Mouse (Mus musculus): ENCODE measurements at regions not wholly inside any gene's neighbourhood (a gene's known extent, or its start where the extent isn't known, plus 50 kb on each side); places are given as distances from the start of the nearest gene placed in this dataset.

- ATAC-seq (ENCODE audit: low FRiP score, low read depth) (no peak), DNase-seq (ENCODE audit: low spot score) (no peak)
- no peak for TF ChIP-seq POLR2A (IDR thresholded peaks at IDR 0.05; ENCODE audit: borderline replicate concordance, extremely low read depth, insufficient read depth, insufficient read length)
- Histone ChIP-seq H3K36me3 (ENCODE audit: control insufficient read depth, insufficient read depth, low read length) (no peaks in the 10 kb centered on the region), H3K27me3 (ENCODE audit: control insufficient read depth, insufficient read depth, low read length) (no peaks in the 10 kb centered on the region), H3K4me2 (replicated peaks; ENCODE audit: low read depth, low read length, severe bottlenecking) (no peak overlapping the region), H3K9ac (ENCODE audit: low read depth, low read length, severe bottlenecking) (no peak overlapping the region), H3K4me1 (ENCODE audit: control insufficient read depth, insufficient read depth, low read length) (peaks cover 6% of the 10 kb centered on the region), H3K27ac (replicated peaks; ENCODE audit: low read depth, low read length) (no peak overlapping the region), H3K4me3 (replicated peaks; ENCODE audit: low read length) (no peak overlapping the region), H3K9me3 (ENCODE audit: control insufficient read depth, low read length) (no peaks in the 10 kb centered on the region)
These were observed 75.0 kb downstream of the Lbh start for GRCm38 (mm10) chr17:72993134-72993533.

- DNase-seq (ENCODE audit: low spot score) (no peak), ATAC-seq (ENCODE audit: low FRiP score, low read depth) (no peak)
- Histone ChIP-seq H3K4me3 (replicated peaks; ENCODE audit: low read length) (no peak overlapping the region), H3K27ac (replicated peaks; ENCODE audit: low read depth, low read length) (no peak overlapping the region), H3K27me3 (ENCODE audit: control insufficient read depth, insufficient read depth, low read length) (no peaks in the 10 kb centered on the region), H3K36me3 (ENCODE audit: control insufficient read depth, insufficient read depth, low read length) (no peaks in the 10 kb centered on the region), H3K9ac (ENCODE audit: low read depth, low read length, severe bottlenecking) (no peak overlapping the region), H3K4me1 (ENCODE audit: control insufficient read depth, insufficient read depth, low read length) (peaks cover 6% of the 10 kb centered on the region), H3K4me2 (replicated peaks; ENCODE audit: low read depth, low read length, severe bottlenecking) (no peak overlapping the region), H3K9me3 (ENCODE audit: control insufficient read depth, low read length) (no peaks in the 10 kb centered on the region)
- no peak for TF ChIP-seq POLR2A (IDR thresholded peaks at IDR 0.05; ENCODE audit: borderline replicate concordance, extremely low read depth, insufficient read depth, insufficient read length)
- 53% methylated on average over 7 of the region's 7 CpGs for WGBS
These were observed 75.5 kb downstream of the Lbh start for GRCm38 (mm10) chr17:72993626-72994025.

GRCm38 (mm10) chr17:72996539-72996938, 78.4 kb downstream of the Lbh start:
- DNase-seq (ENCODE audit: low spot score) = no peak
- Histone ChIP-seq H3K4me1 (ENCODE audit: control insufficient read depth, insufficient read depth, low read length) (peaks cover 6% of the 10 kb centered on the region; the same call in 1 of the 2 replicates), H3K27me3 (ENCODE audit: control insufficient read depth, insufficient read depth, low read length) (no peaks in the 10 kb centered on the region), H3K4me3 (replicated peaks; ENCODE audit: low read length) (no peak overlapping the region), H3K9me3 (ENCODE audit: control insufficient read depth, low read length) (no peaks in the 10 kb centered on the region), H3K9ac (ENCODE audit: low read depth, low read length, severe bottlenecking) (no peak overlapping the region), H3K4me2 (replicated peaks; ENCODE audit: low read depth, low read length, severe bottlenecking) (no peak overlapping the region), H3K27ac (replicated peaks; ENCODE audit: low read depth, low read length) (no peak overlapping the region), H3K36me3 (ENCODE audit: control insufficient read depth, insufficient read depth, low read length) (no peaks in the 10 kb centered on the region)
- no peak for ATAC-seq (ENCODE audit: low FRiP score, low read depth)
- TF ChIP-seq POLR2A (IDR thresholded peaks at IDR 0.05; ENCODE audit: borderline replicate concordance, extremely low read depth, insufficient read depth, insufficient read length) = no peak
- WGBS = 57% methylated on average over 7 of the region's 7 CpGs

- Histone ChIP-seq H3K9ac (ENCODE audit: low read depth, low read length, severe bottlenecking) (peak overlapping the region; percentile 21; the same call in 1 of the 2 replicates), H3K4me3 (replicated peaks; ENCODE audit: low read length) (no peak overlapping the region), H3K9me3 (ENCODE audit: control insufficient read depth, low read length) (no peaks in the 10 kb centered on the region), H3K27me3 (ENCODE audit: control insufficient read depth, insufficient read depth, low read length) (no peaks in the 10 kb centered on the region), H3K4me2 (replicated peaks; ENCODE audit: low read depth, low read length, severe bottlenecking) (no peak overlapping the region), H3K4me1 (ENCODE audit: control insufficient read depth, insufficient read depth, low read length) (peaks cover 6% of the 10 kb centered on the region; the same call in 1 of the 2 replicates), H3K27ac (replicated peaks; ENCODE audit: low read depth, low read length) (0 out of 2 replicates have a peak overlapping the region, but pooled peaks have one; percentile 33), H3K36me3 (ENCODE audit: control insufficient read depth, insufficient read depth, low read length) (no peaks in the 10 kb centered on the region)
- 10% methylated on average over 5 of the region's 5 CpGs for WGBS
- no peak for DNase-seq (ENCODE audit: low spot score)
- TF ChIP-seq POLR2A (IDR thresholded peaks at IDR 0.05; ENCODE audit: borderline replicate concordance, extremely low read depth, insufficient read depth, insufficient read length) = no peak
- ATAC-seq (ENCODE audit: low FRiP score, low read depth) = no peak; the same call in 1 of the 2 replicates
These were observed 79.3 kb downstream of the Lbh start for GRCm38 (mm10) chr17:72997301-72997921.

GRCm38 (mm10) chr17:73005100-73005499, 87.0 kb downstream of the Lbh start:
- H3K36me3 ChIP-seq (ENCODE audit: control insufficient read depth, insufficient read depth, low read length) = no peaks in the 10 kb centered on the region
- ATAC-seq (ENCODE audit: low FRiP score, low read depth) (no peak), DNase-seq (ENCODE audit: low spot score) (no peak)
- H3K9ac ChIP-seq (ENCODE audit: low read depth, low read length, severe bottlenecking) = no peak overlapping the region
- no peak overlapping the region for H3K4me3 ChIP-seq (replicated peaks; ENCODE audit: low read length)
- H3K4me1 ChIP-seq (ENCODE audit: control insufficient read depth, insufficient read depth, low read length) = no peaks in the 10 kb centered on the region
- TF ChIP-seq POLR2A (IDR thresholded peaks at IDR 0.05; ENCODE audit: borderline replicate concordance, extremely low read depth, insufficient read depth, insufficient read length) = no peak
- H3K27me3 ChIP-seq (ENCODE audit: control insufficient read depth, insufficient read depth, low read length) = no peaks in the 10 kb centered on the region
- H3K27ac ChIP-seq (replicated peaks; ENCODE audit: low read depth, low read length) = no peak overlapping the region
- no peak overlapping the region for H3K4me2 ChIP-seq (replicated peaks; ENCODE audit: low read depth, low read length, severe bottlenecking)
- 69% methylated on average over 9 of the region's 9 CpGs for WGBS
- H3K9me3 ChIP-seq (ENCODE audit: control insufficient read depth, low read length) = no peaks in the 10 kb centered on the region

Measured in limb, embryonic 14.5 days (tissue).